Comparison of ENCODE assay signal across 11 mouse cellular contexts in genomic region chr2:35398184-35398828, GRCm38 (mm10). TPM values are rescaled to one million over a fixed set of nuclear protein-coding genes. Genes with fewer than 3 reads are reported as not detected.
DNase-seq lines count a peak whose midpoint lies in the region; ATAC-seq lines count a peak whose summit lies in the region.
"Had no signal": no experiment of that assay in that cellular context is flagged by ENCODE, and none has a peak within 500 bp of the region (broad histone marks: within the 10 kb centered on the region; RNA-seq: fewer than 3 reads in every experiment).

No protein-coding gene starts in this region.

- H3K4me2 ChIP-seq in heart, embryonic 12.5 days, result no peak overlapping the region
- no peak overlapping the region for H3K4me2 ChIP-seq in lung, embryonic 15.5 days
- no peak overlapping the region for H3K4me2 ChIP-seq in stomach, embryonic 16.5 days (ENCODE audit: low read depth, low read length)
- H3K4me2 ChIP-seq: midbrain, embryonic 15.5 days had no signal

- peaks cover 7% of the 10 kb centered on the region; the same call in 1 of the 2 replicates for H3K4me1 ChIP-seq in heart, embryonic 12.5 days (replicated peaks)
- H3K4me1 ChIP-seq in lung, embryonic 15.5 days, result peaks cover 5% of the 10 kb centered on the region; the same call in 1 of the 2 replicates
- H3K4me1 ChIP-seq in stomach, embryonic 16.5 days (ENCODE audit: control insufficient read depth, insufficient read depth, low read length), result peaks cover 14% of the 10 kb centered on the region

- DNase-seq in heart, adult 9 months (ENCODE audit: low spot score in 2 of 2), result no peak
- no peak for DNase-seq in lung, postnatal 4 days
- DNase-seq in NIH3T3 (ENCODE audit: low read depth), result peak; percentile 17
- DNase-seq in natural killer cell, adult 2 months (ENCODE audit: low spot score in 2 of 2), result no peak
- DNase-seq in neural tube, embryonic 10.5 days (ENCODE audit: extremely low spot score, low spot score), result no peak

- no peaks in the 10 kb centered on the region for H3K9me3 ChIP-seq in heart, embryonic 12.5 days (replicated peaks)
- H3K9me3 ChIP-seq in lung, embryonic 15.5 days, result no peaks in the 10 kb centered on the region
- H3K9me3 ChIP-seq in stomach, embryonic 16.5 days (replicated peaks; ENCODE audit: control insufficient read depth, low read length), result no peaks in the 10 kb centered on the region
- H3K9me3 ChIP-seq: midbrain, embryonic 15.5 days had no signal

- H3K27me3 ChIP-seq in heart, embryonic 12.5 days (replicated peaks), result no peaks in the 10 kb centered on the region
- H3K27me3 ChIP-seq in lung, embryonic 15.5 days, result no peaks in the 10 kb centered on the region
- H3K27me3 ChIP-seq in stomach, embryonic 16.5 days (ENCODE audit: control insufficient read depth, insufficient read depth, low read length), result no peaks in the 10 kb centered on the region
- H3K27me3 ChIP-seq: midbrain, embryonic 15.5 days had no signal

- WGBS in heart, embryonic 12.5 days, result 72% methylated on average over 6 of the region's 6 CpGs
- WGBS in lung, embryonic 15.5 days, result 73% methylated on average over 6 of the region's 6 CpGs
- 80% methylated on average over 6 of the region's 6 CpGs for WGBS in stomach, embryonic 16.5 days

- no peak overlapping the region for H3K27ac ChIP-seq in heart, embryonic 12.5 days (ENCODE audit: poor library complexity, severe bottlenecking)
- H3K27ac ChIP-seq in lung, embryonic 15.5 days, result no peak overlapping the region
- no peak overlapping the region for H3K27ac ChIP-seq in stomach, embryonic 16.5 days (ENCODE audit: low read length)
- H3K27ac ChIP-seq: hindbrain, postnatal 0 days; midbrain, embryonic 15.5 days had no signal

- ATAC-seq in heart, embryonic 12.5 days (ENCODE audit: insufficient number of reproducible peaks, low FRiP score), result peak; percentile 40; the same call in 1 of the 2 replicates
- ATAC-seq in lung, embryonic 15.5 days (ENCODE audit: borderline replicate concordance, extremely low read depth, low FRiP score, low TSS enrichment), result peak; percentile 31; the same call in 1 of the 2 replicates
- ATAC-seq in stomach, embryonic 16.5 days (ENCODE audit: insufficient read depth, low FRiP score), result peak; percentile 13; the same call in 1 of the 2 replicates

- H3K4me3 ChIP-seq in heart, embryonic 12.5 days, result no peak overlapping the region
- no peak overlapping the region for H3K4me3 ChIP-seq in lung, embryonic 15.5 days
- no peak overlapping the region for H3K4me3 ChIP-seq in stomach, embryonic 16.5 days (replicated peaks; ENCODE audit: low read length)
- H3K4me3 ChIP-seq: midbrain, embryonic 15.5 days had no signal

- H3K9ac ChIP-seq in heart, embryonic 12.5 days, result no peak overlapping the region
- H3K9ac ChIP-seq in lung, embryonic 15.5 days, result no peak overlapping the region
- H3K9ac ChIP-seq in stomach, embryonic 16.5 days (ENCODE audit: low read length), result no peak overlapping the region
- H3K9ac ChIP-seq: midbrain, embryonic 15.5 days had no signal

- H3K36me3 ChIP-seq in heart, embryonic 12.5 days, result peaks cover 18% of the 10 kb centered on the region
- H3K36me3 ChIP-seq in lung, embryonic 15.5 days, result 0 out of 2 replicates have a peak, but pooled peaks cover 7% of the 10 kb centered on the region
- H3K36me3 ChIP-seq in stomach, embryonic 16.5 days (ENCODE audit: control insufficient read depth, insufficient read depth, low read length), result peaks cover 11% of the 10 kb centered on the region; the same call in 1 of the 2 replicates
- H3K36me3 ChIP-seq: midbrain, embryonic 15.5 days had no signal

RNA-seq across cellular contexts. Expression of gene 4930402F06Rik, which starts 1.3 kb away (rescaled TPM):
- polyA plus RNA-seq in heart, embryonic 12.5 days (2016; fragmentation: Nextera tagmentation; extraction: Ambion mirVana), result not detected in 2 replicates
- not detected in 2 replicates for polyA plus RNA-seq in lung, embryonic 15.5 days (2015; fragmentation: Nextera tagmentation; extraction: Ambion mirVana)
- polyA plus RNA-seq in stomach, embryonic 16.5 days (2015; fragmentation: Nextera tagmentation; extraction: Ambion mirVana), result not detected in 2 replicates
- polyA plus RNA-seq: hindbrain, postnatal 0 days; liver, embryonic 16.5 days; midbrain, embryonic 15.5 days had no signal

RNA-seq across cellular contexts. Expression of gene 4930568D16Rik, which starts 30.8 kb away (rescaled TPM):
- polyA plus RNA-seq in heart, embryonic 12.5 days (2016; fragmentation: Nextera tagmentation; extraction: Ambion mirVana), result not detected in 2 replicates
- not detected in 2 replicates for polyA plus RNA-seq in lung, embryonic 15.5 days (2015; fragmentation: Nextera tagmentation; extraction: Ambion mirVana)
- not detected in 2 replicates for polyA plus RNA-seq in stomach, embryonic 16.5 days (2015; fragmentation: Nextera tagmentation; extraction: Ambion mirVana)
- polyA plus RNA-seq: hindbrain, postnatal 0 days; liver, embryonic 16.5 days; midbrain, embryonic 15.5 days had no signal
